Mouse (Mus musculus) megakaryocyte, embryonic 14.5 days (primary cell): Measurements from ENCODE around the gene Polr2f.

Source experiments
- FLI1 ChIP-seq: IDR thresholded peaks from 2 replicates; pipeline ENCODE4 v1.6.1; 2012; ENCODE audit warnings: low read length, inconsistent platforms, mixed read lengths
- GATA1 ChIP-seq: IDR thresholded peaks from 3 replicates; pipeline ENCODE4 v1.6.1; 2012; ENCODE audit warnings: mixed read lengths, low read length, inconsistent platforms, borderline replicate concordance

GRCm38 (mm10) chr15:79109321-79109934 lies 31.4 kb upstream of the Polr2f start:
- no peak for TF ChIP-seq GATA1
- no peak for TF ChIP-seq FLI1
